Mouse (Mus musculus) ES-Bruce4 (cell line): Measurements from ENCODE around the gene Gm9999. TPM values are rescaled to one million over a fixed set of nuclear protein-coding genes. Genes with fewer than 3 reads are reported as not detected.

ENCODE experiments used
- H3K27ac ChIP-seq: 2 replicates; pipeline ENCODE4 v1.5.1; 2012; ENCODE audit warnings: low read length, inconsistent platforms; ENCODE audit not compliant: insufficient read depth
- H3K27me3 ChIP-seq: 2 replicates; pipeline ENCODE4 v1.6.1; 2012; ENCODE audit warnings: mild to moderate bottlenecking, low read length, inconsistent platforms; ENCODE audit not compliant: control insufficient read depth, poor library complexity, insufficient read depth, severe bottlenecking
- H3K36me3 ChIP-seq: 2 replicates; pipeline ENCODE4 v1.6.1; 2012; ENCODE audit warnings: inconsistent platforms, mild to moderate bottlenecking, low read length, moderate library complexity; ENCODE audit not compliant: control insufficient read depth, poor library complexity, insufficient read depth, severe bottlenecking
- H3K4me1 ChIP-seq: one replicate; pipeline ENCODE4 v1.8.1; 2011; ENCODE audit warnings: low read length; ENCODE audit not compliant: control insufficient read depth, insufficient read depth
- H3K4me3 ChIP-seq: 2 replicates; pipeline ENCODE4 v1.5.1; 2011; ENCODE audit warnings: low read depth, mild to moderate bottlenecking, low read length
- H3K9ac ChIP-seq: 2 replicates; pipeline ENCODE4 v1.6.1; 2012; ENCODE audit warnings: low read depth, mild to moderate bottlenecking, inconsistent platforms; ENCODE audit not compliant: poor library complexity, severe bottlenecking
- H3K9me3 ChIP-seq: replicated peaks from 2 replicates; pipeline ENCODE4 v1.6.1; 2012; ENCODE audit warnings: mild to moderate bottlenecking, low read length, inconsistent platforms; ENCODE audit not compliant: control insufficient read depth, poor library complexity, insufficient read depth, severe bottlenecking
- CTCF ChIP-seq: IDR thresholded peaks from one replicate; pipeline ENCODE4 v1.8.1; 2011; ENCODE audit warnings: low read depth, low read length
- EP300 ChIP-seq: IDR thresholded peaks from 2 replicates; pipeline ENCODE4 v1.6.1; 2011; ENCODE audit warnings: low read depth, low read length; ENCODE audit not compliant: insufficient read depth
- POLR2A ChIP-seq: IDR thresholded peaks from one replicate; pipeline ENCODE4 v1.8.1; 2011; ENCODE audit warnings: low read length; ENCODE audit not compliant: insufficient read depth
- polyA plus RNA-seq: library from polyadenylated mRNA; stranded (reverse); fragments of >200 nt; gene quantifications from 2 replicates; pipeline ENCODE4 v1.2.4, GENCODE M21; 2011; ENCODE audit warnings: low read depth; ENCODE audit not compliant: missing spikeins, insufficient read depth, insufficient read length

The Gm9999 gene
- polyA plus RNA-seq, 1 experiment: not detected

DNA sequence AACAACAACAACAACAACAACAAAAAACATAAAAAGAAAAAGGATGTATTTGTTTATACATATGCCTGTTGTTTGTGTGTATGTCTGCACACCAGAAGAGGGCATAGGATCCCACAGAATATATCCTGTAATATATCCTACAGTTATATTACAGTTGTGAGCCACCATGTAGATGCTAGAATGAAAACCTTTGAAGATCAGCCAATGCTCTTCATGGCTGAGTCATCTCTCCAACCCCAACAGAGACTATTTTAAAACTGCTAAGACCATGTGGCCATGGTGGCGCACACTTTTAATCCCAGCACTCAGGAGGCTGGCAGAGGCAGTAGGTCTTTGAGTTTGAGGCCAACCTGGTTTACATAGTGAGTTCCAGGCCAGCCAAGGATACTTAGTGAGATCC, 44.1 kb downstream of the Gm9999 start:
- TF ChIP-seq CTCF (no peak), POLR2A (no peak), EP300 (no peak)
- Histone ChIP-seq H3K36me3 (no peaks in the 10 kb centered on the region), H3K4me1 (no peaks in the 10 kb centered on the region), H3K4me3 (no peak overlapping the region), H3K27ac (no peak overlapping the region), H3K27me3 (no peaks in the 10 kb centered on the region), H3K9ac (no peak overlapping the region), H3K9me3 (no peaks in the 10 kb centered on the region)

DNA sequence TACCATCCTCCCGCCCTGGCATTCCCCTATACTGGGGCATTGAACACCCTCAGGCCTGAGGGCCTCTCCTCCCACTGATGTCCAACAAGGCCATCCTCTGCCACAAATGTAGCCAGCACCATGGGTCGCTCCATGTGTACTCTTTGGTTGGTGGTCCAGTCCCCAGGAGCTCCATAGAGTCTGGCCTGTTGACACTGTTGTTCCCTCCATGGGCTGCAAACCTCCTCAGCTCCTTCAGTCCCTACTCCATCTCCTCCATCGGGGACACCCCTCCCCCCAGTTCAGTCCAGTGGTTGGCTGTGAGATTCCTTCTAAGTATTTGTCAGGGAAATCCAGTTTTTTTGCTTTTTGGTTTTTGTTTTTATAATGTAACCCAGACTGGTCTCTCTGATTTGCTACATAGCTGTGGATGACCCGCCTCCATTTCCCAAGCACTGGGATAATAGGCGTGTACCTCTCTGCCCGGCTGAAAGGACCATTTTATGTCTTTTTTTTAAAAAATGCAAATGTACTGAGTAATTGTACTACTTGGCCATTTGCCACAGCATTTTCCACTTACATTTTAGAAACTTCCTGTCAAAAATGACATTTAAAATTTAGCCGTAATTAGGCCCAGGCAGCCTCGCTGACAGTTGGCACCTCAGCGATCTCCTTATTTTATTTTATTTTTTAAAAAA, 47.3 kb downstream of the Gm9999 start:
- no peaks in the 10 kb centered on the region for H3K27me3 ChIP-seq
- TF ChIP-seq EP300: no peak
- TF ChIP-seq POLR2A: no peak
- H3K9ac ChIP-seq: no peak overlapping the region
- no peak overlapping the region for H3K4me3 ChIP-seq
- no peak overlapping the region for H3K27ac ChIP-seq
- no peaks in the 10 kb centered on the region for H3K36me3 ChIP-seq
- no peaks in the 10 kb centered on the region for H3K9me3 ChIP-seq
- H3K4me1 ChIP-seq: no peaks in the 10 kb centered on the region

DNA sequence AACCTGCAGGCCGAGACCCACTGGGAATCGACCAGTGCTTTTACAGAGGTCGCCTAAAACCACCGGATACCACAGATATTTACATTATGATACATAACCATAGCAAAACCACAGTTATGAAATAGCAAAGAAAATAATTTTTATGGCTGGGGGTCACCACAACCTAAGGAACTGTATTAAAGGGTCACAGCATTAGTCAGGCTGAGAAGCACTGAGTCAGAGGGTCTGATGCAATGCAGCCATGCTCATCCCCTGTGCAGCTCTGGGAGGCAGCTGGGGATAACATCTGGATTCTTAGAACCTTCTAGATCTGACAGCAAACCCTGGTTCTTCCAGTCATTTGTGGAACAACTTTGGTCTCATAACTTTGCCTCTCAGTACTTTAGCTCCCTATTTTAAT, 48.0 kb downstream of the Gm9999 start:
- H3K36me3 ChIP-seq: no peaks in the 10 kb centered on the region
- H3K9ac ChIP-seq: no peak overlapping the region
- TF ChIP-seq EP300 (no peak), CTCF (no peak), POLR2A (no peak)
- no peaks in the 10 kb centered on the region for H3K9me3 ChIP-seq
- no peaks in the 10 kb centered on the region for H3K27me3 ChIP-seq
- H3K4me3 ChIP-seq: no peak overlapping the region
- H3K27ac ChIP-seq: no peak overlapping the region
- H3K4me1 ChIP-seq: no peaks in the 10 kb centered on the region

DNA sequence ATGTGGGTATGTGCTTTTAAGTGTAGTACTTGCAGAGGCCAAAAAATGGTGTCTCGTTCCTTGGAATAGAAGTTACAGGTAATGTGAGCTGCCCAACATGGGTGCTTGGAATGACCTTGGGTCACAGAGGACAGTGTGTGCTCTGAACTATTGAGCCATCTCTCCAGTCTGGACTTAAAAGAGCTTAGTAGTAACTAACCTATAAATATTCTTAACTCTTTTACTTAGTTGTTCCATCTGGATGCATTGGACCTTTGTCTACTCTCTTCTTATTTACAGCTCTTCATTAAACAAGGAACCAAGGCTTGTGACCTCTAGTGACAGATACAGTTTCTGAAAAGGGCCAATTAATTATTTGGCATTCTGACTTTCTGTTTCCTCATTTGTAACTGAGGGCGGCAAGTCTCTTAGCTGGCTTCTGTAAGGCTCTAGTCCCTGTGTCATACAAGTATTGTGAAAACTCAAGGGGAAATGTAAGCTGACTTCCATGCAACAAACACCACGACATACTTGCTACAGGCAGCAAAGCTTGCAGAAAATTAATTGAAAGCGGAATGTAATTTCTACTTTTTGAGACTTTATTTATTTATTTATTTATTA, 51.5 kb downstream of the Gm9999 start:
- H3K36me3 ChIP-seq: no peaks in the 10 kb centered on the region

DNA sequence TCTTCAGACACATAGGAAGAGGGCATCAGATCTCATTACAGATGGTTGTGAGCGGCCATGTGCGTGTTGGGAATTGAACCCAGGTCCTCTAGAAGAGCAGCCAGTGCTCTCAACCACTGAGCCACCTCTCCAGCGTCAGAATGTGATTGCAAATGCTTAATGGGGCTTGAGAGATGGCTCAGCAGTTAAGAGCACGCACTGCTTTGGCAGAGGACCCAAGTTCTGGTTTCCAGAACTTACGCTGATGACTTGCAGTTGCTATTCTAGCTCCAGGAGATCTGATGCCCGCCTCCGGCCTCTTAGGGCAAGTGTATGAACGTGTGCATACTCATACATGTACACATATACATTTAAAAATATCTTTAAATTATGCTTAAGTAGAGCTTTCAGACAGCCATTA, 52.0 kb downstream of the Gm9999 start:
- Histone ChIP-seq H3K9me3 (no peaks in the 10 kb centered on the region), H3K4me1 (no peaks in the 10 kb centered on the region), H3K27ac (no peak overlapping the region), H3K27me3 (no peaks in the 10 kb centered on the region), H3K4me3 (no peak overlapping the region), H3K9ac (no peak overlapping the region), H3K36me3 (no peaks in the 10 kb centered on the region)
- TF ChIP-seq CTCF (no peak), EP300 (no peak), POLR2A (no peak)

More for the DNA sequence above, 51.5 kb downstream of the Gm9999 start:
- Histone ChIP-seq H3K4me1 (no peaks in the 10 kb centered on the region), H3K9me3 (no peaks in the 10 kb centered on the region), H3K27me3 (no peaks in the 10 kb centered on the region), H3K9ac (no peak overlapping the region), H3K4me3 (no peak overlapping the region), H3K27ac (no peak overlapping the region)
- TF ChIP-seq POLR2A (no peak), EP300 (no peak), CTCF (no peak)

Other genes starting within 250 kb of the Gm9999 start
- gene Saa1, start 240.6 kb upstream of the Gm9999 start, polyA plus RNA-seq: not detected in 2 replicates
- gene Saa2, start 231.8 kb upstream of the Gm9999 start, polyA plus RNA-seq: not detected in 2 replicates
- 14.8 and 20.3 TPM in 2 replicates for gene Hps5, start 187.5 kb upstream of the Gm9999 start, polyA plus RNA-seq
- 68.4 and 81.9 TPM in 2 replicates for gene Gtf2h1, start 187.5 kb upstream of the Gm9999 start, polyA plus RNA-seq
- 626 and 671 TPM in 2 replicates for gene Ldha, start 142.1 kb upstream of the Gm9999 start, polyA plus RNA-seq
- gene Ldhc, start 122.4 kb upstream of the Gm9999 start, polyA plus RNA-seq: 0.57 and 1.3 TPM in 2 replicates
- gene Tsg101, start 63.6 kb upstream of the Gm9999 start, polyA plus RNA-seq: 198 and 217 TPM in 2 replicates
- gene Uevld, start 25.1 kb upstream of the Gm9999 start, polyA plus RNA-seq: 56.6 and 64.5 TPM in 2 replicates
- gene Spty2d1, start 24.8 kb downstream of the Gm9999 start, polyA plus RNA-seq: 16.8 and 18.0 TPM in 2 replicates
- gene Tmem86a, start 67.0 kb downstream of the Gm9999 start, polyA plus RNA-seq: 2.0 and 2.8 TPM in 2 replicates
- gene Ptpn5, start 150.1 kb downstream of the Gm9999 start, polyA plus RNA-seq: not detected in 2 replicates
- not detected in 2 replicates for gene Mrgpra6, start 221.3 kb downstream of the Gm9999 start, polyA plus RNA-seq